Mouse (Mus musculus): Measurements from ENCODE around the gene Rbm33. TPM values are rescaled to one million over a fixed set of nuclear protein-coding genes. Genes with fewer than 3 reads are reported as not detected.
A peak's percentile ranks its signal among the peaks of the same experiment; 100 is the strongest.

Gene Rbm33
- total RNA-seq, 2 experiments from 2014 or later, result 41.0 to 43.2 TPM

DNA sequence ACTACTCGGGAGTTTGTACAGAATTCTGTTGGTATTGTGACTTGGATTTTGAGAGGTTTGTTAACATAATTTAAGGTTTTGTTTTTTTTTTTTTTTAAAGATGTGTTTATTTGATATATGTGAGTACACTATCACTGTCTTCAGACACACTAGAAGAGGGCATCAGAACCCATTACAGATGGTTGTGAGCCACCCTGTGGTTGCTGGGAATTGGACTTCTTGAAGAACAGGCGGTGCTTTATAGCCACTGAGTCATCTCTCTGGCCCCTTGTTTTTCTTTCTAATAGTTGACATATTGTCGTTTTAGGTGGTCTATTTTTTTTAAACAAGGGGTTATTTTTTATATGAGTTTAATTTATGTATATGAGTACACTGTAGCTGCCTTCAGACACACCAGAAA lies 5.3 kb downstream of the Rbm33 start:
- no peak for DNase-seq (ENCODE audit: low spot score in 2 of 2)

DNA sequence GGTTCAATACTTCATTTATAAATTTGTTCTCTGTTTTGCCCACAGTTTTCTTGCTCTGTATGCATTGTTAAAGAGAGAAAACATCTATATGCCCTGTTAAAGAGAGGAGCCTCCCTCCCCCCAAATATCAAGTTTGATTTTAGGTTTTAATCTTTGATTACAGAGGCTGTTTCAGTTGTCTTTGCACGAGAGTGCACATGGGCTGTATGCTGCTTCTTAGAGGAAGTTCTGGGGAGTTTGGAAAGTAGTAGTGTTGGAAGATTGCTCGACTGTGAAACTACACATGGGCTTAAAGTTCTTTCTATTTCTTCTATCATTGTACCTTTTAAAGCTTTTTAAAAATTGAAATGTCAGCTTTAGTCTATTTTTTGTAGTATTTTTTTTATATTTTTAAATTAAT lies 6.9 kb downstream of the Rbm33 start:
- DNase-seq (ENCODE audit: low spot score in 2 of 2), result no peak

DNA sequence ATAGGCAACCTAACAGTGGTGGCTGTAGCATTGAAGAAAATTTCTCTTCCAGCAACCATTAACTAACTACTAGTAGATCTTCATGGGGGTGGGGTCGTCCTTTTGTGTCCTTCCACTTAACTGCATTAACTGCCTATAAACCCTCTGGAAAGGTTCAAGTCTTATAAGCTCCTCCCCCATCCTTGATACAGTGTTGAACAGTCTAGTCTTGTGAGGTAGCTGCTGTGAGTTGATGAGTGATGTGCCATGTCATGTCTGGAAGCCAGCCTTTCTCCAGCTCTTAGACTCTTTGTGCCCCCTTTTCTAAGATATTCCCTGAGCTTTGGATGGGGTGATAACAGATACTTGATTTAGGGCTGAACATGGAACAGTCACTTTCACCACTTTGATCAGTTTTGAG lies 7.5 kb downstream of the Rbm33 start:
- no peak for DNase-seq (ENCODE audit: low spot score in 2 of 2)

DNA sequence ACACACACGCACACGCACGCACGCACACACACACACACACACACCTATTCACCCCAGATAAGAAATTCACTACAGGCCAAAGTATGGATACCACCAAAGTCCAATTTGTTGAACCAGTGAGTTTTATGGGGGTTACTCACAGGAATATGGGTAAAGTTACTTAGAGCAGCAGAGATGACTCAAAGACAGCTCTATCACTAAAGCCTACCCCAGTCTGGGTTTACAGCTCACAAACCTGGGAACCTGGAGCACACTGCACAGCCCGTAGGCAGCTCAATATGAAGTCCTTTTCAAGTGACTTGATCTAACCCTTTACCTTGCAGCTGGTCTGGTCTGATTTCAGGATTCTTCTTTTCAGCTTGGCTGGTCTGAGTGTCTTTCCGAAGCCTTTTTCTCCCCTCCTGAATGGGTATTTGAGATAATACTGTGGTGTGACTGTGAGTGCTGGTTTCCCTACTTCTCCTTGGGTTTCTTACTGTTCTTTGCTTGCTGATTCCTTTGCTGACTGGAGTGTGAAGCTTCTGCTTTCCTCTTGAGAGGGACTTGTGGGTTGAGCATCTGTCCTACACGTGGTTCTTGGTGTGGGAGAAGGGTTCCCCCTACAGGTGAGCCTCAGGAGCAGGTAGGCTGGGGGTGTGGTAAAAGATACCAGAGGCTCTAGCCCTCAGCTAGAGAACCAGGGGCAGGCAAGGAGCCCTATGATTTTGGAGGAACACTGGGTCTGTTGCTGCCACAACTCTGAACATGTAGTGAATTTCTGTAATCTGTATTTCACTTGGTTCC lies 12.3 kb downstream of the Rbm33 start:
- no peak for DNase-seq (ENCODE audit: low spot score in 2 of 2)

DNA sequence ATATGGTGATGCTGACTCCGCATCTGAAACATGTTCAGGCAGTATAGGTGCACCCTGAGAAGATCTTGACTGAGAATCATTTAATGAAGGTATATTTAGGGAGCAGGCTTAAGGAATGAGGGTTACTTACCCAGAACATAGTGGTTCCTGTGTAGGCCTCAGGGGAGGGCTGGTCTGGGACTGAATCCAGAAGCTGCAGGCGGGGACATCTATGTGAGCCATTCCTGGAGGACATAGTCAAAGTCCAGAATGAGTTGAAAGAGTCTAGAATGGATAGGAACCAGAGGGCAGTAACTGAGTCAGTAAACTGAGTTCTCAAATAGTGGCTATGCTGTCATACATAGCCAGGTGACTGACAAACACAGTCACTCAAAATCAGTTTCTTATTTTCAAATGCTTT lies 16.8 kb downstream of the Rbm33 start:
- DNase-seq (ENCODE audit: low spot score in 2 of 2), result peak in 1 of 2 experiments; percentile 10

DNA sequence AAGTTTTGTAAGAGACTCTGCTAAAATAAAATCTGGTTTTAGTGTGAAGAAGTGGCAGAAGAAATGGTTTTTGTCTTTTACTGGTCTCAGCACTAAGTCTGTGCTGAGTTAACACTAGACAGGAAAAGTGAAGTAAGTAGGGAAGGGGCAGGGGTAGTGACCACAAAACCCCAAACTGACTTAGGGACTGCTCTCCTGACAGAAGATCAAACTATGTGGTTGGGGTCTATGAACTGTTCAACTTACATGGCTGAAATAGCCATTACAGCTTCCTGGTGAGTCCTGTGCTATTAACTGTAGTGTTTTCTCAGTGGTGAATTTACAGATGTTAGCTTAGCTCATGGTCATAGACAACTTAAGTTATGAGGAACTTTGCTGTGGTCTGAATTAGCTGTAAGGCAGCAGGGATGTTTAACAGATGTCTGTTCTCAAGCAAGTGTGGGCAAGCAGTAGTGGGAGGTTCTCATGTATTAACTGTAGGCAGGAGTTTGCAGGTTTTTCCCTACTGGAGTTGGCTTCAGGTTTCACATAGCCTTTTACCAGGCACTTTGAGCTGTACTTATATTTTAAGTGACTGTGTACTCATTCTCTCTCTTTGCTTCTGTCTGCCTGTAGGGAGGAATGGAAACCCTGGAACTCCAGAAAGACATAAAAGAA lies 35.1 kb downstream of the Rbm33 start:
- DNase-seq (ENCODE audit: low spot score in 2 of 2), result no peak

DNA sequence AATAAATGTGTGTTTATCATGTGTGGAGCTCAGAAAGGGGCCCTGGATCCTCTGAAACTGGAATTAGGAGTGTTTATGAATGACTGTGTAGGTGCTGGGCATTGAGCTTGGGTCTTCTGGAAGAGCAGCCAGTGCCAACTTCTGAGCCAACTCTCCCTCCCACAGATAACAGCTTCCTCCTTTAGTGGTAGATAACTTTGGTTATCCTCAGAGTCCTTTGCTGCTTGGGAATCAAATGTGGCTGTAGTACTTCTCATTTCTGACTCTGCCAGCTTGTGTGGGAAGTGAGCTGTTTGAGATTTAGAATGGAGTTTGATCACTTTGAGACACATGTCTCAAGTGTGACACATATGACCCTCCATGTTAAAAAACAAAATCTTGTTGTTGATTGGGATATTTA lies 38.7 kb downstream of the Rbm33 start:
- DNase-seq (ENCODE audit: low spot score in 2 of 2), result no peak

DNA sequence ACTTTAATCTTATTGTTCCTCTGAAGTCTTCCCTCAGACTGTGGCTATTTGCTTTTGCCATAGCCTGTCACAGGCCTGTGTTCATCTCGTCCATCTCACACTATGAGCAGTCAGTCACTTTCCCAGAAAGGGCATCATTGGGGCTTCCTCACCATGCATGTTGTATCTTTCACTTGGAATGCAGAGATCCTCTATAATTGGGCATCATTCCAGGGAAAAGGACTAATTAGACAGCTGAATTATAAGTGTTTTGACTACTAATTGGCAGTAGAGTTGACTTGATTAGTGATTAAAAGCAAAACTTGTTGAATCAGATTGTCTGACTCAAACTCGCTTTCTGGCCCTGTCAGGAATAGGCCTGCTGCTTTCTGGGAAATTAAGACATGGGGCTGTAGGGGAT lies 43.8 kb downstream of the Rbm33 start:
- DNase-seq (ENCODE audit: low spot score in 2 of 2), result no peak

DNA sequence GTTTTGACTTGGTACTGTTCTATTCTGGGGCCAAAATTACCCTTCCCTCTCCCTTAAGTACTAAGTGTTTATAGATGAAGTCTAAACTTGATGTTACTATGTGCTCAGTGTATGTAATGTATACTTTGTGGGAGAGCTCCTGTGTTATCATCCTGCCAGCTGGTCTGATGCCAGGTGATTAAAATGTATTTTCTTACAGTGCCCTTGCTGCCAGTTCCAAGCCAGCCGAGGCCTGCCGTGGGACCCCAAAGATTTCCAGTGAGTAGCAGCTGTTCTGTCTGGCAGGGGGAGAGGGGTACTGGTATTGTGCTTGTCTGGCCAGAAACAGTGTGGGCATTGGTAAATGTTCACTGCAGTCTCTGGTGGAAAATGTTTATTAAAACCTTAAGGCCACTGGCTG lies 51.1 kb downstream of the Rbm33 start:
- DNase-seq (ENCODE audit: low spot score in 2 of 2), result no peak

DNA sequence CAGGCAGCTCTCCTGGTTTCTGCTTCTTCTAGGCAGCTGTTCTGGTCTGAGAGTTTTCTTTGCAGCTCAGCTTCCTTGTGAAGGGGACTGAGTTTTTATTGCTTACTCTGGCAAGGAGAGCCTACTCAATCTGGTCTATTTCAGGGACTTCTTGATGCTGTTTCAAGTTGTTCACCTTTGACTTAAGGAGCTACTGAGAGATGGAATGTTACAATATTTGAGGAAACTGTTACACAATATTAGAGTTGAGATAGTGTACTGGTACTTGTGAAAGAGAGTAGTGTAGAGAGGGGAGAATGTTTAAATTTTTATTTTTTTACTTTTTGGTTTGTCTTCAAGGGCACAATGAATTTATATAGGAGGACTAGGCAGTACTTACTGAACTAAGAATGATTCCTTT lies 53.9 kb downstream of the Rbm33 start:
- no peak for DNase-seq (ENCODE audit: low spot score in 2 of 2)

DNA sequence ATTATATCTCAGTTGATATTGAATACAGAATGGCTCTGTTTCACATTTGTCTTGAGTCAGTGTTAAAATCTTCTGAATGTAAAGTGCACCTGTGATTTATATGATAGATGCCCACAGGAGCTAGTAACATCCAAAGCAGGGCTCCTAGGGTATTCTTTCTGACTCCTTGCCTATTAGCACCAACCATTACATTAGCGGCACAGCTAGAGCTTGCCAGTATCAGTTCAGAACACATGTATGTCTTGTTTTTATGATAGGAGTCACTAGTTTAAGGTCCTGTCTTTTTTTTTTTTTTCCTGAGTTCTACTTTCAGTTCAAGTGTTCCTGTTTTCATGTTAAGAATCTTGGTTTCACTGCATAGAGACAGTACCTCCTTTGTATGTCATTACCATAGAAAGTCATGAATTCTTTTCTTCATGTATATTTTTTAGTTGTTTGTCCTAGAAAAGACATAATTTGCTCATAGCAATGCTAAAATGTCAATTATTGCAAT lies 55.3 kb downstream of the Rbm33 start:
- no peak for DNase-seq (ENCODE audit: low spot score in 2 of 2)

DNA sequence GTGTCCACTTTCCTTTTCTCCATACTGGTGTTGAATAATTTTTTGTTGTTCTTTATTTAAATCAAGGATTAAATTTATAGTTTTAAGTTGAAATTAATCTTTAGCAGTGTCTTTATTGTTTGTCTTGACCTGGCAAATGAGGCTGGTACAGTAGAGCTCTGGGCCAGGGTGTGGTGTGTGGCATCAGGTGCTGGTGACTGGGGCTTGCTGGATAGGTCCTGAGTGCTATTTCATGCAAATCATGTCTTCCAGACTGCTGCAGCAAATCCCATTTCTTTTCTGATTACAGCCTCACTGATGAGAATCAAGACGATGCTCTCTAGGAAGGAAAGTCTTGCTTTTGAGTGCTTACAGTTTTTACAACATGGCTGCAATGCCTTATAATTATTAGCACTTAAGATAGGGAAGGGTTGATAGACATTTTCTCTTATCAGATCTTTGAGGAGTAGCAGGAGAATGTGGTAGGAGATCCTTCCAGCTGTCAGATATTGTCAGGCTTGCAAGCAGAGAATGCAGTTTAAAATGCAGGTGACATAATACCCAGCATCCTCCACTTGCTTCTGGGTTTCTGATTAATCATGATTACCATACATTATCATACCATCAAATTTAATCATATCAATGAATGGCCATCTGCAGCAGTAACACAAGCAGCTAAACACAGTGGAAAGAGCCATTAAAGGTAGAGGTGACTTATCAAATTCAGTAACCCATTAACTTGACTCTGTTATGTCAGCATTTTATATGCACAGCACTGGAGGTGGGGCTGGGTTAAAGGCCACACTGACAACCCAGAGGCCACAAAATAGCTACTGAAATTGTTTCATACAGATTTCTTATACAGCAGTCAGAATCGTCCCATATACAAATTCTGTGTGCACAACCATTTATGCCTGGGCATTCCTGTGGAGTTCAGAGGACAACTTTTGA lies 56.8 kb downstream of the Rbm33 start:
- DNase-seq (ENCODE audit: low spot score in 2 of 2), result no peak

DNA sequence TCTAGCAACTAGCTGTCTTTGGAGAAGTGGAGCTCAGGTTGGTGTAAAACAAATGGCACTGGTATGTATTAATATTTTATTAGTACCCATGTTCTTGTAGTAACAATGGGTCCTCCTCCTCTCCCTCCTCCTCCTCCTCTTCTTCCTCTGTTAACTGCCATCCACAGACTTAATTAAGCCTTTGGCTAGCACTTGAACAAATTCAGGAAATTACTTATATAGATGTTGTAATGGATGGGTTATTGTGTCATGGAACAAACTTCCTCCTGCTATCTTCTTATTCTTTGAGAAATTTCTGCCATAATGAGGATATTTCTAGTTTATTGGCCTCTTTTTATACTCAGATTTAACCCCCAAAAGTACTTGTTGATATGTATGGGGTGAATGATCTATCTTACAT lies 60.4 kb downstream of the Rbm33 start:
- no peak for DNase-seq (ENCODE audit: low spot score in 2 of 2)

DNA sequence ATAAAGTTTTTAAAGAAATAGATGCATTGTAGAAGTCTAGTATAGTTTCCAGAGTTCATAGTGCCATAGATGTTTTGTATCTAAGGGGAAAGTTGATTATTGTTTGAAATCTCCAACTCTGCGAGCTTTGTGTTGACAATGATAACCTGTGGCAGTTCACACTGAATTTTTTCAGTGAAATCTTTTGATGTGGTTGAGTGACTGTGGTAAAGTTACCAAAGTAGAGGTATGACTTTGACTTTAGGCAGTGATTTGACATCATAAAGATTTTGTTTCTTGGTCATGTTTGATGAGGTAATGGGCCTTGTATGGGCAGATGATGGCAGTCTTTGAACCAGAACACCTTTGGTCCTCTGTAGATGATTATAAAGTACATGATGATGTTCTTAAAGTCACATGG lies 65.4 kb downstream of the Rbm33 start:
- no peak for DNase-seq (ENCODE audit: low spot score in 2 of 2)

DNA sequence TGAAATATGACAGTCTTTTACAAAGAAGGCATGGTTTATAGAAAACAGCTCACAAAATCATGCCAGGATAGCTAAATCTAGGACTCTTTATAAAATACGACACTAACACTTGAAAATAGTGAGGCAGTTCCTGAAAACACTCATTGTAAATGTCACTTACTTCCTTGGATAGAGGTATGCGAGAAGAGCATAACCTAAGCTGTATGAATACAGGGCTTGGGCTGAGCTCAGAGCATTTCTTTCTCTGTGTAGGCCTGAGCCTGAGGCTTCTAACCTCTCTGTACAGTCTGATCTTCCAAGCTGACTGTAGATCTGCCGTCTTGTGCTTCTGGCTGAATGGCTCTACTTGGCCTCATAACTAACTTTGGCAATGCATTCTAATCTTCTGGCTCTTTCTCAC lies 69.9 kb downstream of the Rbm33 start:
- DNase-seq (ENCODE audit: low spot score in 2 of 2), result no peak

DNA sequence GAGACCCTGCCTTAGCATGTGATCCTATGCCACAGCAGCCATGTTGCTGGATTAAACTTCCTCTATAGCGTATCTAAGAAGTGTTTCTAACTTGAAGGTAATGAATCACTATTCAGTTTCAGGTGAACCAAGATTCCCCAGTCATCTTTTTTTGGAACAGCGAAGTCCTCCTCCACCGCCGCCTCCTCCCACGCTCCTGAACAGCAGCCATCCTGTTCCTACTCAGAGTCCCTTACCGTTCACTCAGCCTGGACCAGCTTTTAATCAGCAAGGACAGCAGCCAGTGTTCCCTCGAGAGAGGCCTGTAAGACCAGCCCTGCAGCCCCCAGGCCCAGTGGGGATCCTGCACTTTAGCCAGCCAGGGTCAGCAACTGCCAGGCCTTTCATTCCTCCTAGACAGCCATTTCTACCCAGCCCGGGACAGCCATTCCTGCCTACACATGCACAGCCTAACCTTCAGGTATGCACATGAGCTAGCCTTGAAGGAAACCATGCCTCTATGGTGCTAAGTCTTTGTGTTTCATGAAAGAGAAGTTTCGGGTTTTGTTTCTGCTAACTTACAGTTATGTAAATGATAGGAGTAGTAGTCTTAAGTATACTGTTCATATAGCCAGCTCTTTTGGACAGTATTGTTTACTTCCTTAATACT lies 70.7 kb downstream of the Rbm33 start:
- no peak for DNase-seq (ENCODE audit: low spot score in 2 of 2)

DNA sequence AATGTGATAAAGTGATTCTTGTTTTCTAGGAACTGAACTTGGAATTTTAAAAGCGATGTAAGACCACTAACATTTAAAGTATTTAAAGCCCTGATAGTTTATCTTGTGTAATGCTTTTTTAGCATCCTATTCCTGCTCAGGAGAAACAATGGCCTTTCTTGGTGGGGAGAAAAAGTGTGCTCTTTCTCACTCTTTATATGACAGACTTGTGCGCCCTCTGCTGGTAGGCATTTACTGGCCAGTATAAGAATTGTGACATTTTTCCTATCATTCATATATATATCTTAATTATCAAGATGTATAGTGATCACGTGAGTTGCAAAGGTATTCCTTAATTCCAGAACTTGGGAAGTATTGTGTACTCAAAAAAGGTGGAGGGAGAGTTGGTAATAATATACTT lies 71.3 kb downstream of the Rbm33 start:
- peak; percentile 23 to 62 for DNase-seq (ENCODE audit: low spot score in 2 of 2)

DNA sequence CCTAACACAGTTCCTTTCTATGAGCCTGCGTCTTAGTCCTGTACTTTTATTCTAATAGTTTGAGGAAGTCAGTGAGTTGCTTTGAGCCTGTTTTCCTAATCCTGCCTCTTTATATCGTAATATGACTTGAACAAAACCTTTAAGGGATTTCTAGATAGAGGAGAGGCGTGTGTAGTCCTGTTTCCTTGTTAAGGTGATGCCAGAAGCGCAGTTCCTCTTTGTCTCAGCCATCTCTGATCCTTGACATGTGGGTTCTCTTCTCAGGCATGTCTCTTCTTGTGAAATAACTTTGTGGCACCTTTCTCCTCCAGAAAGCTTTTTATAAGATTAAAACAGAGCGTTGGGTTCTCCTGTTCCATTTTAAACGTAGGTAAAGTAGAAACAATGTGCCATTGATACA lies 73.3 kb downstream of the Rbm33 start:
- DNase-seq (ENCODE audit: low spot score in 2 of 2), result no peak

DNA sequence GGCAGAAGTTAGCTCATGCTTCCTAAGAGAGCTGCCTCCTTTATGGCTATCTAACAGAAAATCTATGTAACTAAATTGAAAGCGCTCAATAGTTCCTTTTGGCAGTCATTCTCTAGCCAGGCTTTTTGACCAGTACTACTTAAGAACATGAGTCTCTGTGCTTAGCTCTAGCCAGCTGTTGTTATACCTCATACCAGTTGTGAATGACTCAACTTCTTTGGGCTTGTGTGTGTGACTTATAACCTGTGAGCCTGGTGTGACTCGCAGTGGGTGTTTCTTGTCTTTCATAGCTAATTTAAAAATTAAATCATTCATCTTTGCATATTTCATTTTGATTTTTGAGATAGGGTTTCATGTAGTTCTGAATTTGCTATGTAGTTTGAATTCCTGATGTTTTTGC lies 80.4 kb downstream of the Rbm33 start:
- DNase-seq (ENCODE audit: low spot score in 2 of 2), result no peak

DNA sequence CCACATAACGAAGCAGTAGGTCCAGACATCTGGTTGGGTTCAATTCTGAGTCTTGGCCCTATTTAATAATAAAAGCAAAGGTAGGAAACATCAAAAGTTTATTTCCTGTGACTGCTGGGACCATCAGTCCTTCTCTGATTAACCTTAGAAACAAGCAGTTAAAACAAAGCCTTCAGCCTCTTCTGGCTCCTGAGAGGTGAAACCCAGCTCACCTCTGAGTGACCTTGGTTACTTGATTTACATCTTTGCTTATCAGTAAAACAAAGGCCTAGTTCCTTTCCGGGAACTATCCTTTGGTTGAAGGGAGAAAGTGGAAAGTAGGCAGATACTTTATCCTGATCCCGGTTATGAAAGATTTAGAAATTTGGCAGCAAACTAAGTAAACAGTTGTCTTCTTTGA lies 81.8 kb downstream of the Rbm33 start:
- DNase-seq (ENCODE audit: low spot score in 2 of 2), result no peak

DNA sequence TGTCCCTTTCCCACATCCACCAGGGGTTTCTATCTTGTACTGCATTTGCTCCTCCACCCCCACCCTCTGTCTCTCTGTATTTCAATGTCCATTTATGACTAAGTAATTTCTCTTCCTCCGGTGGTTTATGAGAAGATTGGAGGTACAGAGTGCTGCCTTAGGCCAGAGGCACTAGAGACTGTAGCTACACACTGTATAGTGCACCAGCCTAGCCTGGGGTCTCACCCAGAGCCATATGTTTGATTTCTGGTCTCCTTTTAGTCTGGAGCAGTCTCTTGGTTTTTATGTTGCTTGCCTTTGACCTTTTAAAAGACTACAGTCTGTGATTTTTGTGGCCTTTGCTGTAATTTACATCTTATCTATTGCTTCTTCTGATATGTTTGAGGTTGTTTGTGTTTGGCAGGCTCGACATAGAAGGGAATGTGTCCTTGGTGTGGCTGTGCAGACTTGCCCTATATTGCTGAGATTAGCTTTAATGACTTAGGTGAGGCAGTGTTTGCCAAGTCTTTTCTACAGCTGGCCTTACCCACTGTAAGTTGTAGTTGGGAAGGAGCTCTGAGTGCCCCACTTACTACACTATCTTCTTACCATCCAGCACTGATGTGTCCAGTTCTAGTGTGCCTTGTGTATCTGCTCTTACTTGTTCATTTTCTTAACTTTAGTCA lies 82.7 kb downstream of the Rbm33 start:
- no peak for DNase-seq (ENCODE audit: low spot score in 2 of 2)

All from gastrocnemius, postnatal 4 days (tissue).